Mouse (Mus musculus) hindbrain, postnatal 0 days (tissue): ENCODE measurements around the gene Chsy1. TPM values are rescaled to one million over a fixed set of nuclear protein-coding genes. Genes with fewer than 3 reads are reported as not detected.

Experiments used
- ATAC-seq: fragments of 200-750 bp; cut with Nextera tagmentation; 2 replicates; pipeline ENCODE4 v1.8.0; 2017; ENCODE audit warnings: mild to moderate bottlenecking, moderate TSS enrichment, moderate library complexity
- DNase-seq: peaks from one replicate; pipeline ENCODE4 v3.0.0-alpha.2; 2015; ENCODE audit warnings: low spot score
- H3K27ac ChIP-seq: fragments of 300-500 bp; sonication (generic); 2 replicates; pipeline ENCODE4 v1.5.1; 2014; ENCODE audit warnings: mild to moderate bottlenecking
- H3K27me3 ChIP-seq: fragments of 300-500 bp; sonication (generic); 2 replicates; pipeline ENCODE4 v1.6.1; 2014; ENCODE audit warnings: low read length, mixed read lengths; ENCODE audit not compliant: insufficient read depth
- H3K36me3 ChIP-seq: fragments of 300-500 bp; sonication (generic); 2 replicates; pipeline ENCODE4 v1.6.1; 2014; ENCODE audit warnings: low read length, mixed read lengths; ENCODE audit not compliant: insufficient read depth
- H3K4me1 ChIP-seq: fragments of 300-500 bp; sonication (generic); 2 replicates; pipeline ENCODE4 v1.6.1; 2014; ENCODE audit warnings: antibody characterized with exemption, low read length, mixed read lengths; ENCODE audit not compliant: insufficient read depth
- H3K4me2 ChIP-seq: fragments of 300-500 bp; sonication (generic); 2 replicates; pipeline ENCODE4 v1.6.1; 2014; ENCODE audit warnings: low read depth, mild to moderate bottlenecking, low read length, moderate library complexity, mixed read lengths
- H3K4me3 ChIP-seq: fragments of 300-500 bp; sonication (generic); 2 replicates; pipeline ENCODE4 v1.5.1; 2014; ENCODE audit warnings: low read length
- H3K9ac ChIP-seq: fragments of 300-500 bp; sonication (generic); replicated peaks from 2 replicates; pipeline ENCODE4 v1.6.1; 2014; ENCODE audit warnings: mild to moderate bottlenecking, low read length, moderate library complexity, mixed read lengths
- H3K9me3 ChIP-seq: fragments of 300-500 bp; sonication (generic); 2 replicates; pipeline ENCODE4 v1.6.1; 2016; ENCODE audit warnings: low read length, mixed read lengths
- CTCF ChIP-seq: IDR thresholded peaks from 2 replicates; pipeline ENCODE4 v1.5.1; 2016; ENCODE audit warnings: antibody characterized with exemption, control low read depth, low read depth
- WGBS: fragments of 180-500 bp; shearing (Covaris S2); extraction: QIAGEN DNeasy Blood & Tissue Kit; methylation state at CpG from one replicate; pipeline ENCODE4 v1.1.7; 2014; 5-methylcytosine and 5-hydroxymethylcytosine counted together
- polyA plus RNA-seq: library from polyadenylated mRNA; unstranded; fragments of >200 nt; fragmentation: Nextera tagmentation; extraction: Ambion mirVana; gene quantifications from 2 replicates; pipeline ENCODE4 v1.2.1, GENCODE M21; 2015
- total RNA-seq: library from RNA; depleted of rRNA; stranded (reverse); fragments of >200 nt; gene quantifications from 2 replicates; pipeline ENCODE4 v1.2.3, GENCODE M21; 2014

The Chsy1 gene
- total and polyA plus RNA-seq, 2 experiments from 2014 or later, result 7.9 to 32.9 TPM

DNA sequence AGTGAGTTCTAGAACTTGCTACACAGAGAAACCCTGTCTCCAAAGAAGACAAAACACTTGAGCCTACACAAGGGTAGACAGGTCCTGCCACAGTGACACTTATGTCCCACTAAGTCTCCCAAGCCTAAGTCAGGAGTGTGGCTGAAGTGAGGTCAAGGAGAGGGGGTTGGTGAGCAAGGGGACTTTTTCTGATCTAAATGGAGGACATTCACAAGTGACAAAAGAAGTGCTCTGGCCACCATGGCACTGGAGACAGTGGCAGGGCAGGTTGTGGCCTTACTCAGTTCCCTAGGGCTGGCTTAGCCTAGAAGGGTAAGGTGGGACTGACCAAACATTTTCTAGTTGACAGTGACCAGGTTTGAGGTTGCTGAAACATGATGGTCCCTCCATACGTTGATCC lies 106.6 kb downstream of the Chsy1 start:
- no peaks in the 10 kb centered on the region for H3K36me3 ChIP-seq
- DNase-seq, result no peak
- no peak overlapping the region for H3K4me2 ChIP-seq
- no peaks in the 10 kb centered on the region for H3K9me3 ChIP-seq
- no peak for ATAC-seq
- peaks cover 16% of the 10 kb centered on the region for H3K4me1 ChIP-seq
- no peaks in the 10 kb centered on the region for H3K27me3 ChIP-seq
- no peak overlapping the region for H3K9ac ChIP-seq
- TF ChIP-seq CTCF, result no peak
- no peak overlapping the region for H3K4me3 ChIP-seq
- H3K27ac ChIP-seq, result no peak overlapping the region
- 95% methylated on average over 1 of the region's 1 CpGs for WGBS

DNA sequence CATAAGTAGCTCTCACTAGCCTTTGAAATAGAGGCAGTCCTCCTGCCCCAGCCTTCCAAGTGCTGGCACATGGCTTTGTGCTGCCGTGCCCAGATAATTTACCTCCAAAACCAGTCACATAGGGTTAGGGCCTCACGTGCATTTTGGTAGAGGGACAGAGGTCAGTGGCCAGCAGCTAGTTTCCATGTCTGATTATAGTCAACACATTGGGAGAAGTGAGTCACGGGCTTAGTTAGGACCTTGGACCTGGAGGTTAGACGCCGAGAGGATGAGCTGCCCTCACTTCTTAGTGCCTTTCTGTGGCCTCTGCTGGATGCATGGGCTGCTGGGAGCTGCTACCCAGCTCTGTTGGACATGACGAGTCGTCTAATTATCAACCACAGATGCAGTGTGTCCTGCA lies 107.7 kb downstream of the Chsy1 start:
- 73% methylated on average over 7 of the region's 7 CpGs for WGBS
- Histone ChIP-seq H3K4me3 (no peak overlapping the region), H3K4me2 (no peak overlapping the region), H3K9ac (no peak overlapping the region), H3K27me3 (no peaks in the 10 kb centered on the region), H3K4me1 (peaks cover 16% of the 10 kb centered on the region), H3K36me3 (no peaks in the 10 kb centered on the region), H3K9me3 (no peaks in the 10 kb centered on the region), H3K27ac (no peak overlapping the region)
- no peak for ATAC-seq
- DNase-seq, result no peak
- TF ChIP-seq CTCF, result no peak

DNA sequence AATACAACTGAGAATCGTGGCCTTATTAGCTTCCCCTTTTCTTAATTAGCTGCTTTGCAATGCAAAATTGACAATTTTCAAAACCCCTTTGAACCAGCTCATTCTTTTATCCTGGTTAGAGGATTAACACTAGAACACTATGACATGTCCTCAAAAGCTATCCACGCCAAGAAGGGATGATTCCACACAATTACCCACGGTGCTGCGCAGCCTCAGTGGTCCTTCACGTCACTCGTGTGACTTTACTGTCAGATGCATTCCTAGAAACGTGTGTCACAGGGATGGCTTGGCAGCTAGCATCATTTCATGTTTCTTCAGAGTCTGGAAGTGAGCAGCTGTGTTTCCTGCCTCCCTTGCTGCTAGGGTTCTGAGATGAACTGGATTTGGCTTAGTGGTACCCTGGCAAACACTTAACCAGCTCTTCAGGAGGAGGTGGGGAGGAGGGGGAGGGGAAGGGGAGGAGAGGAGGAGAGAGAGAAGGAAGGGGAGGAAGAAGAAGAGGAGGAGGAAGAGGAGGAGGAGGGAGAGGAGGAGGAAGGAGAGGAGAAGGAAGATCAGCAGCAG lies 108.3 kb downstream of the Chsy1 start:
- TF ChIP-seq CTCF, result no peak
- Histone ChIP-seq H3K4me2 (no peak overlapping the region), H3K36me3 (no peaks in the 10 kb centered on the region), H3K9me3 (no peaks in the 10 kb centered on the region), H3K27me3 (no peaks in the 10 kb centered on the region), H3K9ac (no peak overlapping the region), H3K27ac (peak overlapping the region; percentile 55), H3K4me3 (no peak overlapping the region), H3K4me1 (peaks cover 16% of the 10 kb centered on the region)
- peak; percentile 28 for ATAC-seq
- DNase-seq, result peak; percentile 34
- WGBS, result 43% methylated on average over 7 of the region's 7 CpGs

DNA sequence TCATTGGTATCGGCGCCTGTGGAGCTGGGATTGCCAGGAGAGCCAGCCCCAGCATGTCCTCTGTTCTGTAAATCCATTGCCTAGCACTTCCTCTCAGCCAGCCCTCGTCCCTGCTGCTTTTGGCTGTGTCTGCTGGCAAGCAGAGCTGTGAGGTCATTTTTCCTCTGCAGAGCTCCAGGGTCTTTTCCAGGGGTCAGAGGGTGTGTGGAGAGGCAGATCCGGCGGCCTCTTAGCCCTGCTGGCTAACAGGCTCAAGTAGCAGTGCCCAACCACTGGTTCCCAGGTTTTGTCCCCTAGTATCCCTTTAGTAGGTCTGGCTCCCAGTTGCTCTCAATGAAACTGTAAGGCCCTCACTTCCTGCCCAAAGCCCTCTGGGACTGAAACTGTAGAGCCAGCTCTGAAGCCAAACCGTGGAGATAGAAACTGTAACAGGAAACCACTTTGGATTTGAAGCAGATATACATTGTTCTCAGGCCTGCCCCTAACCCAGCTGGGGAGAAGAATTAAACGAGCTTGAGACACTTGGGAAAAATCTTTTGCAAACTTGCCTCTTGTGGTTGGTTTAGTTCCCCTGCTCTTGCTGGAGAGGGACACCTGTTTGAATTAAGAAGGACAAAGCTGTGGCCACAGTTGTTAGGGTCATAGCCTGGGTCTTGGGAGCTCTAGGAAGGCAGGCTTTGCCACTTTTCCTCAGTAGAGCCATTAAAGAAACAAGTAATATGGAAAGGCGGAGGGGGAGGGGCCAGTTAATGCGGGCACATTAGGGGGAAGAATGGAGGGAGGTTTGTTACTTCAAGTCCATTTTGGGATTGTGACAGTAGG lies 109.1 kb downstream of the Chsy1 start:
- WGBS, result 26% methylated on average over 9 of the region's 9 CpGs
- Histone ChIP-seq H3K9ac (no peak overlapping the region), H3K27ac (peak overlapping the region; percentile 55), H3K4me3 (no peak overlapping the region), H3K27me3 (no peaks in the 10 kb centered on the region), H3K4me1 (peaks cover 16% of the 10 kb centered on the region), H3K9me3 (no peaks in the 10 kb centered on the region), H3K36me3 (no peaks in the 10 kb centered on the region), H3K4me2 (no peak overlapping the region)
- ATAC-seq (peak; percentile 76; the same call in 1 of the 2 replicates), DNase-seq (peak; percentile 63)
- TF ChIP-seq CTCF, result no peak

- TF ChIP-seq CTCF, result no peak
- H3K27me3 ChIP-seq, result no peaks in the 10 kb centered on the region
- H3K4me2 ChIP-seq, result no peak overlapping the region
- DNase-seq (no peak), ATAC-seq (no peak)
- peaks cover 16% of the 10 kb centered on the region for H3K4me1 ChIP-seq
- 87% methylated on average over 4 of the region's 4 CpGs for WGBS
- H3K9me3 ChIP-seq, result no peaks in the 10 kb centered on the region
- no peak overlapping the region for H3K4me3 ChIP-seq
- H3K36me3 ChIP-seq, result no peaks in the 10 kb centered on the region
- no peak overlapping the region for H3K9ac ChIP-seq
- H3K27ac ChIP-seq, result peak overlapping the region; percentile 55; the same call in 1 of the 2 replicates
Observed at GRCm38 (mm10) chr7:66219028-66219793, 109.9 kb downstream of the Chsy1 start.

- Histone ChIP-seq H3K36me3 (no peaks in the 10 kb centered on the region), H3K27ac (no peak overlapping the region), H3K9ac (no peak overlapping the region), H3K9me3 (no peaks in the 10 kb centered on the region), H3K4me1 (peaks cover 16% of the 10 kb centered on the region), H3K4me3 (no peak overlapping the region), H3K27me3 (no peaks in the 10 kb centered on the region), H3K4me2 (no peak overlapping the region)
- WGBS, result 74% methylated on average over 4 of the region's 4 CpGs
- DNase-seq (no peak), ATAC-seq (no peak)
- no peak for TF ChIP-seq CTCF
Observed at GRCm38 (mm10) chr7:66219794-66220227, 110.5 kb downstream of the Chsy1 start.
